Mouse (Mus musculus) stomach, postnatal 0 days (tissue): ENCODE measurements around the gene Syt1. TPM values are rescaled to one million over a fixed set of nuclear protein-coding genes. Genes with fewer than 3 reads are reported as not detected.

Experiments used
- ATAC-seq: fragments of 200-750 bp; cut with Nextera tagmentation; 2 replicates; pipeline ENCODE4 v1.8.0; 2017; ENCODE audit not compliant: low FRiP score, low TSS enrichment
- DNase-seq: peaks from one replicate; pipeline ENCODE4 v3.0.0-alpha.2; 2016; ENCODE audit warnings: low spot score
- H3K27ac ChIP-seq: fragments of 300-500 bp; sonication (generic); replicated peaks from 2 replicates; pipeline ENCODE4 v1.5.1; 2014; ENCODE audit warnings: mild to moderate bottlenecking, control low read depth
- H3K27me3 ChIP-seq: fragments of 300-500 bp; sonication (generic); 2 replicates; pipeline ENCODE4 v1.6.1; 2014; ENCODE audit warnings: low read length; ENCODE audit not compliant: control insufficient read depth, insufficient read depth
- H3K36me3 ChIP-seq: fragments of 300-500 bp; sonication (generic); 2 replicates; pipeline ENCODE4 v1.6.1; 2014; ENCODE audit warnings: low read length, mixed read lengths; ENCODE audit not compliant: control insufficient read depth, insufficient read depth
- H3K4me1 ChIP-seq: fragments of 300-500 bp; sonication (generic); replicated peaks from 2 replicates; pipeline ENCODE4 v1.6.1; 2014; ENCODE audit warnings: antibody characterized with exemption; ENCODE audit not compliant: control insufficient read depth, insufficient read depth
- H3K4me2 ChIP-seq: fragments of 300-500 bp; sonication (generic); replicated peaks from 2 replicates; pipeline ENCODE4 v1.6.1; 2014; ENCODE audit warnings: low read depth, mild to moderate bottlenecking, control low read depth, moderate library complexity
- H3K4me3 ChIP-seq: fragments of 300-500 bp; sonication (generic); 2 replicates; pipeline ENCODE4 v1.5.1; 2014; ENCODE audit warnings: low read depth, low read length, control low read depth
- H3K9ac ChIP-seq: fragments of 300-500 bp; sonication (generic); 2 replicates; pipeline ENCODE4 v1.6.1; 2014; ENCODE audit warnings: mild to moderate bottlenecking, low read length, control low read depth, mixed read lengths
- H3K9me3 ChIP-seq: fragments of 300-500 bp; sonication (generic); 2 replicates; pipeline ENCODE4 v1.6.1; 2016; ENCODE audit warnings: low read length; ENCODE audit not compliant: control insufficient read depth
- CTCF ChIP-seq: IDR thresholded peaks from 2 replicates; pipeline ENCODE4 v1.5.1; 2016; ENCODE audit warnings: antibody characterized with exemption, low read depth, mild to moderate bottlenecking, moderate library complexity
- EP300 ChIP-seq: optimal IDR thresholded peaks from 2 replicates; pipeline ENCODE3; 2016; ENCODE audit warnings: antibody characterized with exemption
- WGBS: fragments of 180-500 bp; shearing (Covaris S2); extraction: QIAGEN DNeasy Blood & Tissue Kit; methylation state at CpG from one replicate; pipeline ENCODE4 v1.1.7; 2014; 5-methylcytosine and 5-hydroxymethylcytosine counted together
- polyA plus RNA-seq: library from polyadenylated mRNA; unstranded; fragments of >200 nt; fragmentation: Nextera tagmentation; extraction: Ambion mirVana; gene quantifications from 2 replicates; pipeline ENCODE4 v1.2.1, GENCODE M21; 2015

Gene Syt1
- polyA plus RNA-seq, 1 experiment from 2014 or later = 3.5 TPM

DNA sequence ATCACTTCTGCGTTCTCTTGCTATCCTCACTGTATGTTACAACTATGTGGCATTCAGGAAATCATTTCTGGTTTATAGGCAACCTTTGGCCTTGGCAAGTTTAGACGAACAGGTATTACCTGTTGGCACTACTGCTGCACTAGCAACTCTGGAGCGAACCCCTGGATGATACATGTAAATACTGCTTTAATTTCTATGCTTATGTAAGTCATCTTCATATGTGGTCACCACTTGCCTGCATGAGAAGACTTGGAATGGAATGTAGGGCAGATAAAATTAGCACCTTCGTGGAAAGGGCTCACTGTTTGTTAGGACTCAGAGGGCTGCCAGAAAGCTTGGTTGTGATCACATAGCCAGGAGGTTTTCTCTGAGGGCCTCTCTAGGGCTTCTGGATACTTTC lies 142.6 kb downstream of the Syt1 start:
- no peaks in the 10 kb centered on the region for H3K36me3 ChIP-seq
- WGBS = 71% methylated on average over 4 of the region's 4 CpGs
- TF ChIP-seq EP300 = no peak
- no peak for TF ChIP-seq CTCF
- H3K27ac ChIP-seq = no peak overlapping the region
- no peaks in the 10 kb centered on the region for H3K27me3 ChIP-seq
- no peaks in the 10 kb centered on the region for H3K4me1 ChIP-seq
- no peak overlapping the region for H3K4me2 ChIP-seq
- H3K4me3 ChIP-seq = no peak overlapping the region
- H3K9me3 ChIP-seq = no peaks in the 10 kb centered on the region
- DNase-seq (no peak), ATAC-seq (no peak)
- H3K9ac ChIP-seq = no peak overlapping the region

DNA sequence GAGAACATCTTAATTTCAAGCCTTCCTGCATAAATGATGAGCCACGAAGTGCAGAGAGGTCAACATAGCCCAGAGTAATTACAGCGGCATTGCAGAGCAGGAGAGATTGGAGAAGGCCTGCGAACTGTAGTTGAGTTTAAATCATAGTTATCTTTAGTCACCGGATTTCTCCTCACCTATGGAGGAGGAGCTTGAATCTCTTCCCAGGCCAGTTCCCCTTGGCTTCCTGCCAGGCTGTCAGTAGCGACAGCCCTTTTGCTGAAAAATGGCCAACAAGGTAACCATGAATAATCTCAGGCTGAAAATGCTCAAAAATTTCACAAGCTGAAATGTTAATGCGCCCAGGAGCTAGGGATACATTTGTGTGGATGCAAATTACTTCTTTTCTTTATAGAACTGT lies 143.6 kb downstream of the Syt1 start:
- H3K36me3 ChIP-seq = no peaks in the 10 kb centered on the region
- no peaks in the 10 kb centered on the region for H3K9me3 ChIP-seq
- no peaks in the 10 kb centered on the region for H3K4me1 ChIP-seq
- no peak overlapping the region for H3K27ac ChIP-seq
- DNase-seq (no peak), ATAC-seq (no peak)
- no peak for TF ChIP-seq EP300
- WGBS = 54% methylated on average over 6 of the region's 6 CpGs
- no peak overlapping the region for H3K4me3 ChIP-seq
- no peaks in the 10 kb centered on the region for H3K27me3 ChIP-seq
- no peak overlapping the region for H3K9ac ChIP-seq
- H3K4me2 ChIP-seq = no peak overlapping the region

DNA sequence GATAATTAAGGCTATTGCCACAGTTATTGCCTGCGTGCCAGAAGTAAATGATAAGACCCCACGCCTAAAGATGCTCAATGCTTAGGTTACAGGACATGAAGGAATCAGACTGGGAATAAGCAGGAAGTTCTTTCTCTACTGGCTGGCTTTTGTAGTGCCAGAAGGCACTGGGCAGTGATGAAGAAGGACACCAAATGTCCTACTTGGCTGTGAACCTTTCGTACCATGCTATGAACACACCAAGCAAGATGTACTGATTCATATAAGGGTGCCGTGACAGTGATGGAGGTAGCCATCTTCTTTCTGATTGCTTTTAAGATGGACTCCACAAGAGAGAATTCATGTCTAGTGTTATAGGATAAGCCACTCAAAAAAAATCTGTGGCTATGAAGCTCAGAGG lies 145.2 kb downstream of the Syt1 start:
- ATAC-seq = no peak
- no peaks in the 10 kb centered on the region for H3K27me3 ChIP-seq
- H3K4me3 ChIP-seq = no peak overlapping the region
- no peak overlapping the region for H3K27ac ChIP-seq
- WGBS = 91% methylated on average over 4 of the region's 4 CpGs
- no peak overlapping the region for H3K9ac ChIP-seq
- no peaks in the 10 kb centered on the region for H3K4me1 ChIP-seq
- DNase-seq = no peak
- no peaks in the 10 kb centered on the region for H3K36me3 ChIP-seq
- H3K4me2 ChIP-seq = no peak overlapping the region
- no peaks in the 10 kb centered on the region for H3K9me3 ChIP-seq
- no peak for TF ChIP-seq CTCF
- no peak for TF ChIP-seq EP300

DNA sequence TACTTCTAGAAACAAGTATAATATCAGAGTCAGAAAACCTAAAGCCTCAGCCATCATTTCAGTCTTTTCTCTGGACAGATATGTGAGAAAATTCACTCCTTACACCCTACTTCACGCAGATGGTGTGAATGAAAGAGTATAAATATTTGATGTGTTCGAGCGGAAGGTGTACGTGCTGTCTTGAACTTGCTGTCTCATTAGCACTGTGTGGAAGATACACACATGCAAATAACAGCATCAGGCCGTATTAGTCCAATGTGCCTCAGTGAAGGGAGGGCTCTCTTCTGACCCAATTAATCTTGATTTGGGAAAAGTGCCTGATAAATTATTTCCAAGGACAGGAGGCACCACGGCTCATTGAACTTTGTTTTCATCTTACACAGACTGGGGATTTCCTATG lies 154.8 kb downstream of the Syt1 start:
- Histone ChIP-seq H3K27me3 (no peaks in the 10 kb centered on the region), H3K9me3 (no peaks in the 10 kb centered on the region), H3K4me1 (no peaks in the 10 kb centered on the region), H3K36me3 (no peaks in the 10 kb centered on the region), H3K9ac (no peak overlapping the region), H3K27ac (no peak overlapping the region), H3K4me3 (no peak overlapping the region), H3K4me2 (no peak overlapping the region)
- no peak for DNase-seq
- no peak for TF ChIP-seq CTCF
- ATAC-seq = no peak
- WGBS = 74% methylated on average over 6 of the region's 6 CpGs

DNA sequence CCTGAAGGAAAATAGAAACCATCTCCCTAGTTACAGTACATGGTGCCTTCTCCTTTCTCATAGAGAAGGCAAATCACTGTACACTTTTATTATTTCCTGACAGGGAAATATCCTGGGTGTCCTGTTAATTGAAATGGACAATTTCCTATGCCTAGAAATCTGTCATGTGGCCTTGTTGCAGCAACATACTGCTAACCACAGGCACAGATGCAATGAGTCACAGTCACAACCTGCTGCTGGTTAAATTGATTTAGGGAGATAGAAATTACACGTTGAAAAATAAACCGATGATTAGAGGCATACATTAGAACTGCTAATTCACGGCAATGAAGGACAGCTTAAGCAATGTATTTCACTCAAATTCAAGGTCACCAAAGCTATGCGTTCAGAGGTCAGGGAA lies 158.0 kb downstream of the Syt1 start:
- no peaks in the 10 kb centered on the region for H3K9me3 ChIP-seq
- TF ChIP-seq CTCF = no peak
- TF ChIP-seq EP300 = no peak
- H3K4me3 ChIP-seq = no peak overlapping the region
- H3K27me3 ChIP-seq = no peaks in the 10 kb centered on the region
- no peaks in the 10 kb centered on the region for H3K36me3 ChIP-seq
- no peak overlapping the region for H3K4me2 ChIP-seq
- H3K27ac ChIP-seq = no peak overlapping the region
- DNase-seq (no peak), ATAC-seq (no peak)
- no peak overlapping the region for H3K9ac ChIP-seq
- no peaks in the 10 kb centered on the region for H3K4me1 ChIP-seq
- 51% methylated on average over 4 of the region's 4 CpGs for WGBS

DNA sequence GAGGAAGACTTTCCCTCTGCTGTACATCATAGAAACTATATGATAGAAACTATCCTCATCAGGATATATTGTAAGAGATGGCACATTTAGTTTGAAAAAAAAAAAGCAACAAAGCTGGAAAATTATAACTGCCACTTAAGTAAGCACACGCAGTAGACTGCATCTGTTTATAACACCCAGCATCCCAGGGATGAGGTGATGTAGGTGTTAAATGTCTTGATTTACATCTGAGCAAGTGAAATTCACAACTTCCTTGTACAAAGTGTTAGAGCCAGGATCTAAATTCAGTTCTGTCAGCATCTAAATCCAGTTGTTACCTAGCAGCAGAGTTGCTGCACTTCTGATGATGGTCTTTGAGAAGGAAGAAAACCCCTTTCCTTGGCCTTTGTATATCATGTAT lies 173.3 kb downstream of the Syt1 start:
- no peak overlapping the region for H3K9ac ChIP-seq
- H3K4me1 ChIP-seq = no peaks in the 10 kb centered on the region
- H3K27me3 ChIP-seq = no peaks in the 10 kb centered on the region
- WGBS = 88% methylated on average over 1 of the region's 1 CpGs
- ATAC-seq (no peak), DNase-seq (no peak)
- H3K27ac ChIP-seq = no peak overlapping the region
- H3K4me2 ChIP-seq = no peak overlapping the region
- H3K4me3 ChIP-seq = no peak overlapping the region
- TF ChIP-seq EP300 (no peak), CTCF (no peak)
- no peaks in the 10 kb centered on the region for H3K9me3 ChIP-seq
- no peaks in the 10 kb centered on the region for H3K36me3 ChIP-seq

DNA sequence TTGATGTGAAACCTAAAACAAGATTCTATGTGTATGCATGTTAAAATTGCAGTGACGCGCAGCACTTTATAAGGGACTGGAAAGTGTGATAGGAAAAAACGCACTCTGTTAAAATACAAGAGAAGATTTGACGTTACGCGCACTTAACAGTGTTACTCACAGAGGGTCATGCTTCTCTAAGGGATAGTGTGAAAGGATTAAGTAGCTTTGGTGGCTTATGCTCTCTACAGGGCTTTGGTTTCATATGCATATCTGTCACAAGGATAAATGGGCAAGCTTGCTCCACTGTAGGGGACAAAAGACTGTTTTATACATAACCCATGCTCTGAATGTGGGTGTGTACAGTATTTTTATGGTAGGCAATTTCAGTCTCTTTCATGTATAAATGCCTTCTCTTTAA lies 178.5 kb downstream of the Syt1 start:
- H3K4me1 ChIP-seq = no peaks in the 10 kb centered on the region
- H3K9me3 ChIP-seq = no peaks in the 10 kb centered on the region
- no peak for ATAC-seq
- WGBS = 79% methylated on average over 6 of the region's 6 CpGs
- no peak overlapping the region for H3K9ac ChIP-seq
- H3K4me2 ChIP-seq = no peak overlapping the region
- TF ChIP-seq EP300 = no peak
- no peak for TF ChIP-seq CTCF
- H3K27ac ChIP-seq = no peak overlapping the region
- no peak for DNase-seq
- H3K36me3 ChIP-seq = no peaks in the 10 kb centered on the region
- H3K4me3 ChIP-seq = no peak overlapping the region
- no peaks in the 10 kb centered on the region for H3K27me3 ChIP-seq
